Mouse (Mus musculus) right cerebral cortex, postnatal 14 days (tissue): ENCODE data around the gene Vmn1r112.
"Not testable (repeated sequence)": the region's sequence is repeated elsewhere in the genome, so short reads cannot be mapped to it uniquely, and the experiment has no call there.

ENCODE experiments used
- DNase-seq: peaks from one replicate; pipeline ENCODE4 v3.0.0; 2022

Vmn1r112 gene

GRCm38 (mm10) chr7:20770885-20771284 lies at the start of gene Vmn1r112:
Gene Vmn1r112, plus strand, starts transcription at chr7:20771185.
- not testable (repeated sequence) for DNase-seq

DNA sequence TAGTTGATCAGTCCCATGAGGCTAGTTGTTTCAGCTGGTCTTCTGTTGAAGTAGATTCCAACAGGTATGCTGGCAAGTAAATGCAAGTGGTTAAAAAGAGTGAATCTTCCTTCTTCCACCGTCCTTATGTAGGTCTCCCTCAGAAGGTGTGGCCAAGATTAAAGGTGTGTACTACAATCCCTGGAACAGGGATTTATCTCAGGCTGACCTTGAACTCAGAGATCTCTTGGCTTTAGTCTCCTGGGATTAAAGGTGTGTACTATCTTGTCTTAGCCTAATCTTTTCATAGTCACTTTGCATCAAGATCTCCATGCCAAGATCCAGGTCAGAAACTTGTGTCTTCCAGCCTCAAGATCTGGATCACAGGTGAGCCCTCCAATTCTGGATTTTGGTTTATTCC lies 40.5 kb upstream of the Vmn1r112 start, which contains the start of gene Gm10668:
TSS of gene Gm10668 (minus strand) at position 101 of the 400 bp plus-strand sequence.
- not testable (repeated sequence) for DNase-seq

DNA sequence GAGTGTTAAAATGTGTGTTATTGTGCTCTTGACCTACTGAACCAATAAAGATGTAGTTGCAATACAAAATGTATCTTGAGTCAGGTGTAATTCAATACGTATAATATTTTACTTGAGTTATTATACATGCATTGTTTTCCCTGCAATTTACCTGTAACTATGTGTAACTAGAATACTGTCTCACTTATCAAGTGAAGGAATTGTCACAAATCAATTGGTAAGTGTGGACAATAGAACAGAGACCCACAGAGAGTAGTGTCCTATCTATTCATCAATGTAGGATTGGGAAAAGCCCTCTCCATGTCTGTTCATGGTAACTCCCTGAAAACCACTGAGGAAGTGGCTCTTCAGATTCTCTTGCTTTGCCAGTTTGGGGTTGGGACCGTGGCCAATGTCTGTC lies 16.0 kb downstream of the Vmn1r112 start, which contains the start of gene Vmn1r113:
TSS of gene Vmn1r113 (plus strand) at position 301 of the 400 bp plus-strand sequence.
- not testable (repeated sequence) for DNase-seq

GRCm38 (mm10) chr7:20812086-20812485 lies 41.1 kb downstream of the Vmn1r112 start, which contains the start of gene Vmn1r114:
Gene Vmn1r114, minus strand, starts transcription at chr7:20812186.
- not testable (repeated sequence) for DNase-seq
